Comparison of ENCODE assay signal across 8 mouse cellular contexts in genomic region chrX:52949713-52950112, GRCm38 (mm10). TPM values are rescaled to one million over a fixed set of nuclear protein-coding genes. Genes with fewer than 3 reads are reported as not detected.
DNase-seq lines count a peak whose midpoint lies in the region; ATAC-seq and TF ChIP-seq lines count a peak whose summit lies in the region.

No protein-coding gene starts in this region.

- no peak overlapping the region for H3K27ac ChIP-seq in forebrain, postnatal 0 days (ENCODE audit: low read depth, low read length)
- no peak overlapping the region for H3K27ac ChIP-seq in forebrain, embryonic 13.5 days
- no peak overlapping the region for H3K27ac ChIP-seq in lung, embryonic 14.5 days (ENCODE audit: low read depth)
- no peak overlapping the region for H3K27ac ChIP-seq in cortical plate, adult 2 months (ENCODE audit: insufficient read depth, low read length)

- H3K27me3 ChIP-seq in forebrain, postnatal 0 days (ENCODE audit: insufficient read depth, low read length), result no peaks in the 10 kb centered on the region
- H3K27me3 ChIP-seq in forebrain, embryonic 13.5 days, result no peaks in the 10 kb centered on the region
- no peaks in the 10 kb centered on the region for H3K27me3 ChIP-seq in lung, embryonic 14.5 days (ENCODE audit: insufficient read depth, low read length)

- peak; percentile 60 for TF ChIP-seq CTCF in forebrain, postnatal 0 days (IDR thresholded peaks at IDR 0.05; ENCODE audit: low read depth)
- TF ChIP-seq CTCF in lung, embryonic 14.5 days (IDR thresholded peaks at IDR 0.05; ENCODE audit: low read depth), result peak; percentile 56
- TF ChIP-seq CTCF in cortical plate, adult 2 months (IDR thresholded peaks at IDR 0.05; ENCODE audit: extremely low read depth, insufficient read depth, low read length), result peak; percentile 20; the same call in 1 of the 2 replicates

- H3K9me3 ChIP-seq in forebrain, postnatal 0 days (ENCODE audit: low read length), result no peaks in the 10 kb centered on the region
- H3K9me3 ChIP-seq in forebrain, embryonic 13.5 days (replicated peaks), result no peaks in the 10 kb centered on the region
- H3K9me3 ChIP-seq in lung, embryonic 14.5 days (ENCODE audit: low read depth, low read length), result no peaks in the 10 kb centered on the region

- H3K4me2 ChIP-seq in forebrain, postnatal 0 days (ENCODE audit: low read depth), result no peak overlapping the region
- no peak overlapping the region for H3K4me2 ChIP-seq in forebrain, embryonic 13.5 days
- no peak overlapping the region for H3K4me2 ChIP-seq in lung, embryonic 14.5 days

- no peak for TF ChIP-seq POLR2A in cortical plate, adult 2 months (IDR thresholded peaks at IDR 0.05; ENCODE audit: extremely low read depth, insufficient read depth, low read length)

- no peak for ATAC-seq in forebrain, postnatal 0 days
- no peak for ATAC-seq in forebrain, embryonic 13.5 days
- ATAC-seq in lung, embryonic 14.5 days (ENCODE audit: insufficient read depth), result no peak

- H3K36me3 ChIP-seq in forebrain, postnatal 0 days (ENCODE audit: insufficient read depth), result peaks cover 14% of the 10 kb centered on the region
- peaks cover 53% of the 10 kb centered on the region for H3K36me3 ChIP-seq in forebrain, embryonic 13.5 days (ENCODE audit: poor library complexity, severe bottlenecking)
- H3K36me3 ChIP-seq in lung, embryonic 14.5 days (ENCODE audit: insufficient read depth), result peaks cover 45% of the 10 kb centered on the region

- H3K4me3 ChIP-seq in forebrain, postnatal 0 days (ENCODE audit: low read depth, low read length), result no peak overlapping the region
- no peak overlapping the region for H3K4me3 ChIP-seq in forebrain, embryonic 13.5 days
- no peak overlapping the region for H3K4me3 ChIP-seq in lung, embryonic 14.5 days (ENCODE audit: low read depth, low read length)
- no peak overlapping the region for H3K4me3 ChIP-seq in cortical plate, adult 2 months (ENCODE audit: insufficient read depth, low read length)

- no peaks in the 10 kb centered on the region for H3K4me1 ChIP-seq in forebrain, postnatal 0 days (ENCODE audit: insufficient read depth)
- no peaks in the 10 kb centered on the region for H3K4me1 ChIP-seq in forebrain, embryonic 13.5 days
- H3K4me1 ChIP-seq in lung, embryonic 14.5 days (ENCODE audit: insufficient read depth), result no peaks in the 10 kb centered on the region
- no peaks in the 10 kb centered on the region for H3K4me1 ChIP-seq in cortical plate, adult 2 months (ENCODE audit: control insufficient read depth, insufficient read depth, low read length)

- 66% methylated on average over 2 of the region's 2 CpGs for WGBS in forebrain, postnatal 0 days
- WGBS in forebrain, embryonic 13.5 days, result 60% methylated on average over 2 of the region's 2 CpGs
- 65% methylated on average over 2 of the region's 2 CpGs for WGBS in lung, embryonic 14.5 days

- no peak overlapping the region for H3K9ac ChIP-seq in forebrain, postnatal 0 days
- H3K9ac ChIP-seq in forebrain, embryonic 13.5 days, result no peak overlapping the region
- H3K9ac ChIP-seq in lung, embryonic 14.5 days, result no peak overlapping the region

- DNase-seq in forebrain, postnatal 0 days, result peak; percentile 18
- peak; percentile 66 for DNase-seq in lung, embryonic 14.5 days
- no peak for DNase-seq in lung, postnatal 4 days
- DNase-seq in retina, postnatal 1 day, result peak; percentile 15
- no peak for DNase-seq in layer of hippocampus, adult 9-10 months (ENCODE audit: low spot score)
- no peak for DNase-seq in urinary bladder, postnatal 10 days (ENCODE audit: low spot score)

RNA-seq across cellular contexts. Expression of gene Phf6, which starts 37.6 kb away (rescaled TPM):
- total RNA-seq in forebrain, postnatal 0 days (2014; rRNA removed), result 48.7 and 54.6 TPM in 2 replicates
- polyA plus RNA-seq in forebrain, postnatal 0 days (2015; fragmentation: Nextera tagmentation; extraction: Ambion mirVana), result 38.3 and 43.7 TPM in 2 replicates
- 99.4 and 102 TPM in 2 replicates for polyA plus RNA-seq in forebrain, embryonic 13.5 days (2015; fragmentation: Nextera tagmentation; extraction: Ambion mirVana)
- 55.1 and 56.5 TPM in 2 replicates for polyA plus RNA-seq in lung, embryonic 14.5 days (2014; fragmentation: Nextera tagmentation; extraction: Ambion mirVana)
- 11.8 and 12.9 TPM in 2 replicates for polyA plus RNA-seq in cortical plate, adult 2 months (2012; rRNA removed)

RNA-seq across cellular contexts. Expression of gene Hprt, which starts 38.2 kb away (rescaled TPM):
- total RNA-seq in forebrain, postnatal 0 days (2014; rRNA removed), result 59.0 and 66.2 TPM in 2 replicates
- polyA plus RNA-seq in forebrain, postnatal 0 days (2015; fragmentation: Nextera tagmentation; extraction: Ambion mirVana), result 162 and 177 TPM in 2 replicates
- 78.1 and 78.3 TPM in 2 replicates for polyA plus RNA-seq in forebrain, embryonic 13.5 days (2015; fragmentation: Nextera tagmentation; extraction: Ambion mirVana)
- 157 and 176 TPM in 2 replicates for polyA plus RNA-seq in lung, embryonic 14.5 days (2014; fragmentation: Nextera tagmentation; extraction: Ambion mirVana)
- polyA plus RNA-seq in cortical plate, adult 2 months (2012; rRNA removed), result 165 and 171 TPM in 2 replicates

Comparison
In these comparisons a context has a peak if more than half of its experiments do, and no peak if none do; other contexts are left out.
1. DNase-seq: peak in forebrain, postnatal 0 days (single experiment), lung, embryonic 14.5 days (single experiment) and retina, postnatal 1 day (single experiment); none in lung, postnatal 4 days (0 of 2), layer of hippocampus, adult 9-10 months (single experiment) and urinary bladder, postnatal 10 days (single experiment).
2. Peak in every context shown above with its lines, with median percentiles within 50 percentile points of each other: CTCF ChIP-seq.